Mouse (Mus musculus): Measurements from ENCODE around the gene Dnaaf1.
A peak's percentile ranks its signal among the peaks of the same experiment; 100 is the strongest.

Dnaaf1 gene

GRCm38 (mm10) chr8:119646846-119647245, 71.8 kb downstream of the Dnaaf1 start:
- no peak for TF ChIP-seq POU5F1 (IDR thresholded peaks at IDR 0.05; ENCODE audit: borderline replicate concordance, low read length)
- TF ChIP-seq NANOG (IDR thresholded peaks at IDR 0.05; ENCODE audit: borderline replicate concordance, low read length), result no peak
- TF ChIP-seq CTCF (conservative IDR thresholded peaks at IDR 0.05; ENCODE audit: low read length), result 0 out of 2 replicates have a peak, but pooled peaks have one; percentile 5
- Histone ChIP-seq H3K9me3 (ENCODE audit: low read length) (peaks cover 11% of the 10 kb centered on the region), H3K4me1 (replicated peaks; ENCODE audit: low read depth, low read length) (peaks cover 4% of the 10 kb centered on the region; the same call in 1 of the 2 replicates), H3K4me3 (replicated peaks; ENCODE audit: low read length) (no peak overlapping the region), H3K36me3 (ENCODE audit: insufficient read depth, low read length) (no peaks in the 10 kb centered on the region), H3K27me3 (ENCODE audit: insufficient read depth, low read length) (peaks cover 38% of the 10 kb centered on the region)

Measured in E14TG2a.4 (cell line).